Mouse (Mus musculus): ENCODE data around the gene Ntrk2.

- TF ChIP-seq POLR2A (IDR thresholded peaks at IDR 0.05; ENCODE audit: insufficient read depth, low read depth, low read length) (no peak), CTCF (IDR thresholded peaks at IDR 0.05; ENCODE audit: insufficient read depth, low read depth, low read length) (no peak)
These were observed 252.7 kb downstream of the Ntrk2 start for GRCm38 (mm10) chr13:59059118-59059517.

Measured in olfactory bulb, adult 2 months (tissue).